Mouse (Mus musculus): ENCODE measurements around the gene Tomm20l. TPM values are rescaled to one million over a fixed set of nuclear protein-coding genes. Genes with fewer than 3 reads are reported as not detected.
A peak's percentile ranks its signal among the peaks of the same experiment; 100 is the strongest.

Gene Tomm20l
- polyA plus RNA-seq, 1 experiment from 2014 or later: not detected

GRCm38 (mm10) chr12:71123286-71123685 is 12.1 kb downstream of the Tomm20l start:
- no peaks in the 10 kb centered on the region for H3K4me1 ChIP-seq (replicated peaks)
- H3K27me3 ChIP-seq (replicated peaks): no peaks in the 10 kb centered on the region
- no peak overlapping the region for H3K9ac ChIP-seq
- no peaks in the 10 kb centered on the region for H3K9me3 ChIP-seq (replicated peaks)
- H3K27ac ChIP-seq (ENCODE audit: poor library complexity, severe bottlenecking): no peak overlapping the region
- no peak overlapping the region for H3K4me2 ChIP-seq
- no peak for ATAC-seq (ENCODE audit: insufficient number of reproducible peaks, low FRiP score)
- WGBS: 86% methylated on average over 9 of the region's 9 CpGs
- no peak overlapping the region for H3K4me3 ChIP-seq
- peaks cover 48% of the 10 kb centered on the region for H3K36me3 ChIP-seq

GRCm38 (mm10) chr12:71135581-71135980 is 24.4 kb downstream of the Tomm20l start:
- no peaks in the 10 kb centered on the region for H3K27me3 ChIP-seq (replicated peaks)
- H3K4me3 ChIP-seq: peak overlapping the region; percentile 74
- peaks cover 21% of the 10 kb centered on the region; the same call in 1 of the 2 replicates for H3K4me1 ChIP-seq (replicated peaks)
- peaks cover 33% of the 10 kb centered on the region for H3K36me3 ChIP-seq
- 31% methylated on average over 5 of the region's 5 CpGs for WGBS
- peak overlapping the region; percentile 74 for H3K9ac ChIP-seq
- H3K4me2 ChIP-seq: peak overlapping the region; percentile 80
- no peak overlapping the region for H3K27ac ChIP-seq (ENCODE audit: poor library complexity, severe bottlenecking)
- no peaks in the 10 kb centered on the region for H3K9me3 ChIP-seq (replicated peaks)
- no peak for ATAC-seq (ENCODE audit: insufficient number of reproducible peaks, low FRiP score)

GRCm38 (mm10) chr12:71136130-71136973 is 25.1 kb downstream of the Tomm20l start, which contains the start of the genes Timm9 and 2700049A03Rik:
Timm9 (minus strand) TSS chr12:71136684.
2700049A03Rik (plus strand) TSS chr12:71136848.
- Histone ChIP-seq H3K9ac (peak within 1 kb of the TSS; percentile 89), H3K36me3 (peaks cover 33% of the 10 kb centered on the region), H3K4me1 (replicated peaks) (peaks cover 21% of the 10 kb centered on the region; the same call in 1 of the 2 replicates), H3K4me3 (peak within 1 kb of the TSS; percentile 74), H3K9me3 (replicated peaks) (no peaks in the 10 kb centered on the region), H3K27me3 (replicated peaks) (no peaks in the 10 kb centered on the region), H3K27ac (ENCODE audit: poor library complexity, severe bottlenecking) (peak within 1 kb of the TSS; percentile 79), H3K4me2 (peak within 1 kb of the TSS; percentile 87)
- peak; percentile 90 for ATAC-seq (ENCODE audit: insufficient number of reproducible peaks, low FRiP score)
- under 1% methylated on average over 52 of the region's 52 CpGs for WGBS

GRCm38 (mm10) chr12:71136974-71137491 is 25.8 kb downstream of the Tomm20l start:
- Histone ChIP-seq H3K27me3 (replicated peaks) (no peaks in the 10 kb centered on the region), H3K9me3 (replicated peaks) (no peaks in the 10 kb centered on the region), H3K4me2 (peak overlapping the region; percentile 87), H3K9ac (peak overlapping the region; percentile 74), H3K4me1 (replicated peaks) (peaks cover 21% of the 10 kb centered on the region; the same call in 1 of the 2 replicates), H3K27ac (ENCODE audit: poor library complexity, severe bottlenecking) (peak overlapping the region; percentile 79), H3K36me3 (peaks cover 34% of the 10 kb centered on the region), H3K4me3 (peak overlapping the region; percentile 74)
- peak; percentile 88 for ATAC-seq (ENCODE audit: insufficient number of reproducible peaks, low FRiP score)
- under 1% methylated on average over 30 of the region's 30 CpGs for WGBS

- peak overlapping the region; percentile 87 for H3K4me2 ChIP-seq
- 5% methylated on average over 11 of the region's 11 CpGs for WGBS
- no peaks in the 10 kb centered on the region for H3K9me3 ChIP-seq (replicated peaks)
- H3K27me3 ChIP-seq (replicated peaks): no peaks in the 10 kb centered on the region
- H3K36me3 ChIP-seq: peaks cover 35% of the 10 kb centered on the region
- peak overlapping the region; percentile 68 for H3K9ac ChIP-seq
- no peak overlapping the region for H3K27ac ChIP-seq (ENCODE audit: poor library complexity, severe bottlenecking)
- ATAC-seq (ENCODE audit: insufficient number of reproducible peaks, low FRiP score): no peak
- H3K4me1 ChIP-seq (replicated peaks): peaks cover 21% of the 10 kb centered on the region; the same call in 1 of the 2 replicates
- H3K4me3 ChIP-seq: peak overlapping the region; percentile 74
These were observed 26.5 kb downstream of the Tomm20l start for GRCm38 (mm10) chr12:71137686-71138085.

- H3K4me1 ChIP-seq (replicated peaks): peaks cover 21% of the 10 kb centered on the region; the same call in 1 of the 2 replicates
- H3K4me3 ChIP-seq: no peak overlapping the region
- no peak overlapping the region for H3K27ac ChIP-seq (ENCODE audit: poor library complexity, severe bottlenecking)
- no peak overlapping the region for H3K4me2 ChIP-seq
- H3K36me3 ChIP-seq: peaks cover 45% of the 10 kb centered on the region
- no peaks in the 10 kb centered on the region for H3K27me3 ChIP-seq (replicated peaks)
- WGBS: 76% methylated on average over 5 of the region's 5 CpGs
- no peaks in the 10 kb centered on the region for H3K9me3 ChIP-seq (replicated peaks)
- H3K9ac ChIP-seq: no peak overlapping the region
- ATAC-seq (ENCODE audit: insufficient number of reproducible peaks, low FRiP score): no peak
These were observed 28.1 kb downstream of the Tomm20l start for GRCm38 (mm10) chr12:71139258-71139828.

- no peaks in the 10 kb centered on the region for H3K9me3 ChIP-seq (replicated peaks)
- no peak overlapping the region for H3K27ac ChIP-seq (ENCODE audit: poor library complexity, severe bottlenecking)
- H3K9ac ChIP-seq: no peak overlapping the region
- H3K4me2 ChIP-seq: no peak overlapping the region
- H3K4me3 ChIP-seq: no peak overlapping the region
- peaks cover 62% of the 10 kb centered on the region for H3K36me3 ChIP-seq
- no peaks in the 10 kb centered on the region for H3K27me3 ChIP-seq (replicated peaks)
- H3K4me1 ChIP-seq (replicated peaks): peaks cover 12% of the 10 kb centered on the region; the same call in 1 of the 2 replicates
- ATAC-seq (ENCODE audit: insufficient number of reproducible peaks, low FRiP score): no peak
These were observed 30.0 kb downstream of the Tomm20l start for GRCm38 (mm10) chr12:71141189-71141588.

- WGBS: 71% methylated on average over 3 of the region's 3 CpGs
- peaks cover 79% of the 10 kb centered on the region for H3K36me3 ChIP-seq
- ATAC-seq (ENCODE audit: insufficient number of reproducible peaks, low FRiP score): no peak
These were observed 36.4 kb downstream of the Tomm20l start for GRCm38 (mm10) chr12:71147641-71148040.

GRCm38 (mm10) chr12:71148801-71149200 is 37.6 kb downstream of the Tomm20l start:
- Histone ChIP-seq H3K9ac (no peak overlapping the region), H3K27ac (ENCODE audit: poor library complexity, severe bottlenecking) (no peak overlapping the region), H3K9me3 (replicated peaks) (no peaks in the 10 kb centered on the region), H3K4me3 (no peak overlapping the region), H3K36me3 (peaks cover 79% of the 10 kb centered on the region), H3K4me1 (replicated peaks) (no peaks in the 10 kb centered on the region), H3K4me2 (no peak overlapping the region), H3K27me3 (replicated peaks) (no peaks in the 10 kb centered on the region)
- WGBS: 91% methylated on average over 9 of the region's 9 CpGs
- ATAC-seq (ENCODE audit: insufficient number of reproducible peaks, low FRiP score): no peak

More at GRCm38 (mm10) chr12:71147641-71148040, 36.4 kb downstream of the Tomm20l start:
- Histone ChIP-seq H3K27ac (ENCODE audit: poor library complexity, severe bottlenecking) (no peak overlapping the region), H3K4me3 (no peak overlapping the region), H3K4me1 (replicated peaks) (no peaks in the 10 kb centered on the region), H3K9ac (no peak overlapping the region), H3K4me2 (no peak overlapping the region), H3K27me3 (replicated peaks) (no peaks in the 10 kb centered on the region), H3K9me3 (replicated peaks) (no peaks in the 10 kb centered on the region)

- ATAC-seq (ENCODE audit: insufficient number of reproducible peaks, low FRiP score): no peak
- Histone ChIP-seq H3K27ac (ENCODE audit: poor library complexity, severe bottlenecking) (no peak overlapping the region), H3K4me3 (no peak overlapping the region), H3K4me1 (replicated peaks) (no peaks in the 10 kb centered on the region), H3K4me2 (no peak overlapping the region), H3K9me3 (replicated peaks) (no peaks in the 10 kb centered on the region), H3K36me3 (peaks cover 77% of the 10 kb centered on the region), H3K9ac (no peak overlapping the region), H3K27me3 (replicated peaks) (no peaks in the 10 kb centered on the region)
- WGBS: 86% methylated on average over 6 of the region's 6 CpGs
These were observed 38.2 kb downstream of the Tomm20l start for GRCm38 (mm10) chr12:71149456-71149855.

GRCm38 (mm10) chr12:71150167-71150566 is 38.9 kb downstream of the Tomm20l start:
- Histone ChIP-seq H3K4me2 (no peak overlapping the region), H3K9ac (no peak overlapping the region), H3K36me3 (peaks cover 78% of the 10 kb centered on the region), H3K9me3 (replicated peaks) (no peaks in the 10 kb centered on the region), H3K27ac (ENCODE audit: poor library complexity, severe bottlenecking) (no peak overlapping the region), H3K4me1 (replicated peaks) (no peaks in the 10 kb centered on the region), H3K27me3 (replicated peaks) (no peaks in the 10 kb centered on the region), H3K4me3 (no peak overlapping the region)
- WGBS: 85% methylated on average over 8 of the region's 8 CpGs
- ATAC-seq (ENCODE audit: insufficient number of reproducible peaks, low FRiP score): peak; percentile 85
